ENCODE assay signal across 22 mouse cellular contexts in genomic region chr13:70227167-70227566, GRCm38 (mm10).
A peak's percentile ranks its signal among the peaks of the same experiment; 100 is the strongest.
DNase-seq lines count a peak whose midpoint lies in the region; ATAC-seq and TF ChIP-seq lines count a peak whose summit lies in the region.
"Had no signal": no experiment of that assay in that cellular context is flagged by ENCODE, and none has a peak within 500 bp of the region (broad histone marks: within the 10 kb centered on the region; RNA-seq: fewer than 3 reads in every experiment).

No protein-coding gene starts in this region.

- H3K27me3 ChIP-seq in forebrain, embryonic 16.5 days (replicated peaks; ENCODE audit: control insufficient read depth, insufficient read depth, low read length) = no peaks in the 10 kb centered on the region
- H3K27me3 ChIP-seq in forebrain, embryonic 13.5 days = 0 out of 2 replicates have a peak, but pooled peaks cover 3% of the 10 kb centered on the region
- H3K27me3 ChIP-seq: hindbrain, embryonic 12.5 days; hindbrain, embryonic 15.5 days had no signal

- H3K9me3 ChIP-seq in forebrain, embryonic 16.5 days (ENCODE audit: control insufficient read depth, low read length) = no peaks in the 10 kb centered on the region
- H3K9me3 ChIP-seq in forebrain, embryonic 13.5 days (replicated peaks) = no peaks in the 10 kb centered on the region
- H3K9me3 ChIP-seq: embryonic facial prominence, embryonic 10.5 days; embryonic facial prominence, embryonic 13.5 days; hindbrain, embryonic 12.5 days; hindbrain, embryonic 15.5 days had no signal

- no peak for TF ChIP-seq CTCF in brain, embryonic 14.5 days (IDR thresholded peaks at IDR 0.05; ENCODE audit: borderline replicate concordance, extremely low read depth, insufficient read depth, insufficient read length)

- no peaks in the 10 kb centered on the region for H3K4me1 ChIP-seq in forebrain, embryonic 16.5 days (replicated peaks; ENCODE audit: control insufficient read depth, insufficient read depth, low read length)
- H3K4me1 ChIP-seq in forebrain, embryonic 13.5 days = no peaks in the 10 kb centered on the region
- H3K4me1 ChIP-seq: embryonic facial prominence, embryonic 10.5 days; embryonic facial prominence, embryonic 13.5 days; hindbrain, embryonic 12.5 days; hindbrain, embryonic 15.5 days had no signal

- no peak overlapping the region for H3K9ac ChIP-seq in forebrain, embryonic 16.5 days (replicated peaks; ENCODE audit: low read depth, low read length)
- H3K9ac ChIP-seq in forebrain, embryonic 13.5 days = no peak overlapping the region
- H3K9ac ChIP-seq: embryonic facial prominence, embryonic 13.5 days; hindbrain, embryonic 12.5 days; hindbrain, embryonic 15.5 days had no signal

- peak; percentile 66 for ATAC-seq in forebrain, embryonic 16.5 days
- ATAC-seq in forebrain, embryonic 13.5 days = no peak
- ATAC-seq: CD4-positive, CD25-positive, alpha-beta regulatory T cell, adult 4 months had no signal

- TF ChIP-seq POLR2A in brain, embryonic 14.5 days (IDR thresholded peaks at IDR 0.05; ENCODE audit: borderline replicate concordance, extremely low read depth, insufficient read depth, insufficient read length, poor library complexity, severe bottlenecking) = no peak

- peak; percentile 7 for DNase-seq in layer of hippocampus, adult 9-11 months
- DNase-seq in layer of hippocampus, adult 9-10 months (ENCODE audit: low spot score) = no peak
- peak; percentile 64 for DNase-seq in brain, embryonic 14.5 days (ENCODE audit: low read depth)
- DNase-seq in left cerebral cortex, adult 9 months (ENCODE audit: low spot score in 2 of 2) = no peak
- DNase-seq: adrenal gland, adult 2 months; adrenal gland, postnatal 14 days; cerebellum, adult 11-12 months; cerebellum, adult 8-10 months; cerebellum, postnatal 36 days; embryo, embryonic 11 days; gastrocnemius, adult 2 months; gastrocnemius, postnatal 14 days; heart, adult 11 months had no signal

- H3K4me3 ChIP-seq in forebrain, embryonic 16.5 days (replicated peaks; ENCODE audit: low read length) = no peak overlapping the region
- H3K4me3 ChIP-seq in forebrain, embryonic 13.5 days = no peak overlapping the region
- H3K4me3 ChIP-seq: embryonic facial prominence, embryonic 10.5 days; embryonic facial prominence, embryonic 13.5 days; erythroblast, embryonic 14.5 days; gastrocnemius, adult 2 months; hindbrain, embryonic 12.5 days; hindbrain, embryonic 15.5 days had no signal

- H3K4me2 ChIP-seq in forebrain, embryonic 16.5 days (ENCODE audit: low read length) = no peak overlapping the region
- no peak overlapping the region for H3K4me2 ChIP-seq in forebrain, embryonic 13.5 days
- H3K4me2 ChIP-seq: embryonic facial prominence, embryonic 13.5 days; heart, embryonic 11.5 days; hindbrain, embryonic 12.5 days; hindbrain, embryonic 15.5 days had no signal

- H3K36me3 ChIP-seq in forebrain, embryonic 16.5 days (ENCODE audit: control insufficient read depth, insufficient read depth) = no peaks in the 10 kb centered on the region
- H3K36me3 ChIP-seq in forebrain, embryonic 13.5 days (ENCODE audit: poor library complexity, severe bottlenecking) = no peaks in the 10 kb centered on the region
- H3K36me3 ChIP-seq: embryonic facial prominence, embryonic 10.5 days; embryonic facial prominence, embryonic 13.5 days; hindbrain, embryonic 12.5 days; hindbrain, embryonic 15.5 days had no signal

- H3K27ac ChIP-seq in forebrain, embryonic 16.5 days (ENCODE audit: low read length) = no peak overlapping the region
- H3K27ac ChIP-seq in forebrain, embryonic 13.5 days = no peak overlapping the region
- H3K27ac ChIP-seq: embryonic facial prominence, embryonic 10.5 days; embryonic facial prominence, embryonic 13.5 days; gastrocnemius, adult 2 months; hindbrain, embryonic 12.5 days; hindbrain, embryonic 15.5 days had no signal

- WGBS in forebrain, embryonic 16.5 days = 41% methylated on average over 6 of the region's 6 CpGs
- 78% methylated on average over 6 of the region's 6 CpGs for WGBS in forebrain, embryonic 13.5 days

Comparison
In these comparisons a context has a peak if more than half of its experiments do, and no peak if none do; other contexts are left out.
1. DNase-seq: peak in layer of hippocampus, adult 9-11 months (single experiment) and brain, embryonic 14.5 days (single experiment); none in layer of hippocampus, adult 9-10 months (single experiment) and left cerebral cortex, adult 9 months (0 of 2).